Mouse (Mus musculus) small intestine, adult 2 months (tissue): Measurements from ENCODE around the gene Pdp2.

ENCODE experiments used
- CTCF ChIP-seq: fragments of 200-500 bp; IDR thresholded peaks from 2 replicates; pipeline ENCODE4 v1.5.1; 2012; ENCODE audit warnings: low read depth, mild to moderate bottlenecking, control low read depth, inconsistent platforms, low read length, moderate library complexity, mixed read lengths; ENCODE audit not compliant: insufficient replicate concordance, insufficient read length; ENCODE audit errors: extremely low read depth
- POLR2A ChIP-seq: fragments of 200-500 bp; IDR thresholded peaks from 2 replicates; pipeline ENCODE4 v1.6.1; 2012; ENCODE audit warnings: low read depth, mild to moderate bottlenecking, control low read depth, inconsistent platforms, low read length, moderate library complexity

DNA sequence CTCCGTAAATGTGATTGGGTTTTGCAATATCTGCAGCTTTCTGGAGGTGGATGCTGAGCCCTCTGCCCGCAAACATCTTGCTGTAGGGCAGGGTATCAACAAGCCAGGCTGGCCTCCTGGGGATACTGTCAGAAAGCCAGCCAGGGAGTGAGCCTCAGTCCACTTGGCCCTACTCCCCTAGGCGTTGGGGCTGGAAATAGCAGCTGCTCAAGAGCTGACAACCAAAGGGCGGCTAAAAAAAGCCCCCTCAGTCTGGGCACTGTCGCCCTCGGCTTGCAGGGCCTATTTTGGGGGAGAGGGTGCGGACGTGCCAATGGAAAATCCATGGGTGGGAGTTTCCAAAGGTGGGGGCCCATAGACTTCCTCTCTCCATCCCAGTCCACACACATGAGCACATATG is 18.0 kb downstream of the Pdp2 start:
- TF ChIP-seq POLR2A (no peak), CTCF (no peak)
